Mouse (Mus musculus): ENCODE data around the gene Eftud2.

DNA sequence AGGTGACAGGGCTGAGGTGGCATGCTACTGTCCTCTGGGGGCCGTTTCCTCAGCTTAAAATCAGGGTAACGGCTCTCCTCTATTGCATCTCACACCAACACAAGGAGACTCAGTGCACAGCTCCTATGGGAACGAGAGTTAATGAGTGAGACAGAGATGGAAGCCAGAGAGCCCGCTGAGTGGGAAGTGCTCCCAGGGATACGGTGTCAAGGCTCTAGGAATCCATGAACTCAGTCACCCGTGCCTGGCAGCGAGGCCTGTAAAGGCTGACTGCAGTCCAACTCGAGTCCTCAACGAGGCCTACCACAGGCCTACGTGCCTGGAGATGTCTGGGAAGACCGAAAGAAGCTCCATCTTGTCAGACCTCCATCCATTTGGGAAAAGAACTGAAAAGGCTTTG, 21.8 kb downstream of the Eftud2 start:
- TF ChIP-seq POLR2A (IDR thresholded peaks at IDR 0.05; ENCODE audit: borderline replicate concordance, insufficient read depth, low read length), result no peak
- no peak for TF ChIP-seq CTCF (IDR thresholded peaks at IDR 0.05; ENCODE audit: borderline replicate concordance, insufficient read depth, low read depth, low read length)
